Mouse (Mus musculus): ENCODE measurements around the gene Myo16. TPM values are rescaled to one million over a fixed set of nuclear protein-coding genes. Genes with fewer than 3 reads are reported as not detected.
A peak's percentile ranks its signal among the peaks of the same experiment; 100 is the strongest.

Myo16 gene
- total and polyA plus RNA-seq, 3 experiments, result 1.4 to 3.8 TPM; not detected in 1

- intact Hi-C loops (cut with DNase I), result loop anchor here (5.0 to 10.0 kb wide), 2 partner anchors 169 to 527 kb away; no protein-coding TSS in a partner anchor
- Histone ChIP-seq H3K4me1 (ENCODE audit: control insufficient read depth, insufficient read depth, low read length) (peaks cover 7% of the 10 kb centered on the region), H3K9ac (ENCODE audit: low read depth, low read length) (no peak overlapping the region), H3K36me3 (ENCODE audit: control insufficient read depth, insufficient read depth, low read length) (no peaks in the 10 kb centered on the region; the same call in 1 of the 2 replicates), H3K27ac (no peak overlapping the region), H3K27me3 (ENCODE audit: control insufficient read depth, insufficient read depth, low read length) (no peaks in the 10 kb centered on the region), H3K79me2 (replicated peaks; ENCODE audit: control insufficient read depth, insufficient read depth, low read length) (no peaks in the 10 kb centered on the region), H3K4me3 (no peak overlapping the region)
- WGBS, result 87% methylated on average over 5 of the region's 5 CpGs
- no peak for DNase-seq
- no peak for TF ChIP-seq EP300 (IDR thresholded peaks at IDR 0.05; ENCODE audit: insufficient read depth, low read depth, low read length)
- TF ChIP-seq POLR2A (IDR thresholded peaks at IDR 0.05; ENCODE audit: insufficient read depth, low read depth, low read length), result no peak
- TF ChIP-seq CTCF (IDR thresholded peaks at IDR 0.05), result no peak
Observed at GRCm38 (mm10) chr8:10645740-10646139, 492.0 kb downstream of the Myo16 start.

GRCm38 (mm10) chr8:10646485-10646884, 492.8 kb downstream of the Myo16 start:
- Histone ChIP-seq H3K4me3 (no peak overlapping the region), H3K9ac (ENCODE audit: low read depth, low read length) (no peak overlapping the region), H3K27ac (no peak overlapping the region), H3K27me3 (ENCODE audit: control insufficient read depth, insufficient read depth, low read length) (no peaks in the 10 kb centered on the region), H3K4me1 (ENCODE audit: control insufficient read depth, insufficient read depth, low read length) (peaks cover 7% of the 10 kb centered on the region), H3K36me3 (ENCODE audit: control insufficient read depth, insufficient read depth, low read length) (no peaks in the 10 kb centered on the region; the same call in 1 of the 2 replicates), H3K79me2 (replicated peaks; ENCODE audit: control insufficient read depth, insufficient read depth, low read length) (no peaks in the 10 kb centered on the region)
- 34% methylated on average over 10 of the region's 10 CpGs for WGBS
- TF ChIP-seq EP300 (IDR thresholded peaks at IDR 0.05; ENCODE audit: insufficient read depth, low read depth, low read length), result no peak
- DNase-seq, result no peak
- intact Hi-C loops (cut with DNase I), result loop anchor here (5.0 to 10.0 kb wide), 2 partner anchors 168 to 526 kb away; no protein-coding TSS in a partner anchor

DNA sequence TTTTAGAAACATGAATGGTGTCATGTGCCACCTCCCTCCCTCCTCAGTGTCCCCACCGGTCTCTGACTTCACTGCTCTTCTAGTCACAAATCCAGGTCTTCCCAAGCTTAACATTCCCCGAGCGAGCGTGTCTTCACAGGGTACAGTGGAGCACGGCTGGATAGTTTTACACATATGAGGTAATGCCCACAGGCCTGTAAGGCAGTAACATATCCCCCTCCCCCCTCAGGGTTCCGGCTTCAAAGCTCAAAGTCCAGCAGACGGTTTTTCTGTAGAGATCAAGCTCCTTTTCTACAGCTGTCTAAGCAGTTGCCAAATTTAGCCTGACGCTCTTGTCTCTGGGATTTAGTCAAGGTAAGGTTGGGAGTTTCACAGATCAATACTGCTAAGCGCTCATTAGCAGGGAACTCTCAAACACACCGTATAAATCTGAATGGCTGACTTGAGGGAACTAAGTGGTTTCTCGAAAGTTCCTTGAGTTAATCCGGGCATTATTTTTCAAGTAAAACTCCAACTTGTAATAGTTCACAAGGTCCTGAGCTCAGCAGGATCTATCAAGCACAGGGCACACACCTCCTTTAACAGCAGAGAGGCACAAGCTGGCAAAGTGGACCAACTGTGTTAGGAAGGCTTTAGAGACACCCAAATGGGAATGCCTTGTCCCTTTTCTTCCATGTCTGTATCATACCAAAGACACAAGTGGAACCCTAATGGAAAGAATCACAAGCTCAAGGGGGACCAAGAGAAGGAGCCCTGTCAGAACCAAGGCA, 498.0 kb downstream of the Myo16 start:
- no peaks in the 10 kb centered on the region for H3K36me3 ChIP-seq (ENCODE audit: control insufficient read depth, insufficient read depth, low read length)
- DNase-seq, result no peak
- 85% methylated on average over 12 of the region's 12 CpGs for WGBS
- no peak overlapping the region for H3K9ac ChIP-seq (ENCODE audit: low read depth, low read length)
- TF ChIP-seq CTCF (IDR thresholded peaks at IDR 0.05) (no peak), EP300 (IDR thresholded peaks at IDR 0.05; ENCODE audit: insufficient read depth, low read depth, low read length) (no peak), POLR2A (IDR thresholded peaks at IDR 0.05; ENCODE audit: insufficient read depth, low read depth, low read length) (no peak)
- H3K79me2 ChIP-seq (replicated peaks; ENCODE audit: control insufficient read depth, insufficient read depth, low read length), result no peaks in the 10 kb centered on the region
- intact Hi-C loops (cut with DNase I), result loop anchor here (5.0 kb wide), 1 partner anchor 356 kb away; the partner anchor contains the start of gene Irs2
- no peak overlapping the region for H3K27ac ChIP-seq
- no peaks in the 10 kb centered on the region; the same call in 1 of the 2 replicates for H3K4me1 ChIP-seq (ENCODE audit: control insufficient read depth, insufficient read depth, low read length)
- H3K4me3 ChIP-seq, result no peak overlapping the region
- H3K27me3 ChIP-seq (ENCODE audit: control insufficient read depth, insufficient read depth, low read length), result no peaks in the 10 kb centered on the region

- WGBS, result 55% methylated on average over 9 of the region's 9 CpGs
Observed at GRCm38 (mm10) chr8:10653282-10653681, 499.6 kb downstream of the Myo16 start.

GRCm38 (mm10) chr8:10654922-10655518, 501.3 kb downstream of the Myo16 start:
- DNase-seq, result no peak
- 55% methylated on average over 9 of the region's 9 CpGs for WGBS
- Histone ChIP-seq H3K9ac (ENCODE audit: low read depth, low read length) (no peak overlapping the region), H3K4me3 (no peak overlapping the region), H3K27ac (no peak overlapping the region), H3K36me3 (ENCODE audit: control insufficient read depth, insufficient read depth, low read length) (no peaks in the 10 kb centered on the region), H3K79me2 (replicated peaks; ENCODE audit: control insufficient read depth, insufficient read depth, low read length) (no peaks in the 10 kb centered on the region), H3K4me1 (ENCODE audit: control insufficient read depth, insufficient read depth, low read length) (no peaks in the 10 kb centered on the region; the same call in 1 of the 2 replicates), H3K27me3 (ENCODE audit: control insufficient read depth, insufficient read depth, low read length) (no peaks in the 10 kb centered on the region)
- TF ChIP-seq EP300 (IDR thresholded peaks at IDR 0.05; ENCODE audit: insufficient read depth, low read depth, low read length) (no peak), POLR2A (IDR thresholded peaks at IDR 0.05; ENCODE audit: insufficient read depth, low read depth, low read length) (no peak), CTCF (IDR thresholded peaks at IDR 0.05) (no peak)
- intact Hi-C loops (cut with DNase I), result loop anchor here (5.0 kb wide), 1 partner anchor 352 kb away; the partner anchor contains the start of gene Irs2

More at GRCm38 (mm10) chr8:10653282-10653681, 499.6 kb downstream of the Myo16 start:
- Histone ChIP-seq H3K4me3 (no peak overlapping the region), H3K27me3 (ENCODE audit: control insufficient read depth, insufficient read depth, low read length) (no peaks in the 10 kb centered on the region), H3K27ac (peak overlapping the region; percentile 81), H3K36me3 (ENCODE audit: control insufficient read depth, insufficient read depth, low read length) (no peaks in the 10 kb centered on the region), H3K79me2 (replicated peaks; ENCODE audit: control insufficient read depth, insufficient read depth, low read length) (no peaks in the 10 kb centered on the region), H3K4me1 (ENCODE audit: control insufficient read depth, insufficient read depth, low read length) (no peaks in the 10 kb centered on the region; the same call in 1 of the 2 replicates), H3K9ac (ENCODE audit: low read depth, low read length) (no peak overlapping the region)
- TF ChIP-seq EP300 (IDR thresholded peaks at IDR 0.05; ENCODE audit: insufficient read depth, low read depth, low read length) (peak; percentile 98; the same call in 1 of the 2 replicates), POLR2A (IDR thresholded peaks at IDR 0.05; ENCODE audit: insufficient read depth, low read depth, low read length) (peak; percentile 28; the same call in 1 of the 2 replicates), CTCF (IDR thresholded peaks at IDR 0.05) (no peak)
- intact Hi-C loops (cut with DNase I), result loop anchor here (5.0 kb wide), 1 partner anchor 354 kb away; the partner anchor contains the start of gene Irs2
- DNase-seq, result peak in 1 of 2 experiments; percentile 72

Measured in heart, adult 2 months (tissue).